Mouse (Mus musculus) forelimb bud, embryonic 11.5 days (tissue): ENCODE measurements around the gene Xlr5a.
A peak's percentile ranks its signal among the peaks of the same experiment; 100 is the strongest.
"Not testable (repeated sequence)": the region's sequence is repeated elsewhere in the genome, so short reads cannot be mapped to it uniquely, and the experiment has no call there.

ENCODE experiments used
- DNase-seq: peaks from one replicate; pipeline ENCODE4 v3.0.0-alpha.2; 2012; ENCODE audit warnings: low read depth, low spot score

Xlr5a gene

DNA sequence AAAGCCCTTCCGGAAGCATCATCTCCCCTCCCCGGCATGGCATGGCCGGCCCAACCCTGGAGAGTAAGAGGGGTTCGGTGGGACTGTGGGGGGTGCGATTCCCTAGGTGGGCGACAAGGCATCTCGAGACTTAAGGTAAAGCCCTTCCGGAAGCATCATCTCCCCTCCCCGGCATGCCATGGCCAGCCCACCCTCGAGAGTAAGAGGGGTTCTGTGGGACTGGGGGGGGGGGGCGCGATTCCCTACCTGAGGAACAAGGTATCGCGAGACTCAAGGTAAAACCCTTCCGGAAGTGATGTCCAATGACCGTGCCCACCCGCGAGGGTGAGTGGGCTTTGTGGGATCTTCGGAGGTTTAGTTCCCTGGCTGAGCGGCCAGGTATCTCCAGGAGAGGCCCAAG is 144.3 kb downstream of the Xlr5a start, which contains the start of gene Xlr5b:
TSS of gene Xlr5b (plus strand) at position 301 of the 400 bp plus-strand sequence.
- not testable (repeated sequence) for DNase-seq

- DNase-seq: not testable (repeated sequence)
These were observed 149.6 kb downstream of the Xlr5a start for GRCm38 (mm10) chrX:73143218-73143618.

GRCm38 (mm10) chrX:73122859-73123829 is 169.6 kb downstream of the Xlr5a start:
- DNase-seq: not testable (repeated sequence)

- DNase-seq: not testable (repeated sequence)
These were observed 176.0 kb downstream of the Xlr5a start, which contains the start of gene Gm14685 for GRCm38 (mm10) chrX:73116747-73117146. TSS of gene Gm14685 (plus strand) at chrX:73117047.

- not testable (repeated sequence) for DNase-seq
These were observed 195.8 kb downstream of the Xlr5a start, which contains the start of gene Xlr3a for GRCm38 (mm10) chrX:73096941-73097508. TSS of gene Xlr3a (minus strand) at chrX:73097095.

DNA sequence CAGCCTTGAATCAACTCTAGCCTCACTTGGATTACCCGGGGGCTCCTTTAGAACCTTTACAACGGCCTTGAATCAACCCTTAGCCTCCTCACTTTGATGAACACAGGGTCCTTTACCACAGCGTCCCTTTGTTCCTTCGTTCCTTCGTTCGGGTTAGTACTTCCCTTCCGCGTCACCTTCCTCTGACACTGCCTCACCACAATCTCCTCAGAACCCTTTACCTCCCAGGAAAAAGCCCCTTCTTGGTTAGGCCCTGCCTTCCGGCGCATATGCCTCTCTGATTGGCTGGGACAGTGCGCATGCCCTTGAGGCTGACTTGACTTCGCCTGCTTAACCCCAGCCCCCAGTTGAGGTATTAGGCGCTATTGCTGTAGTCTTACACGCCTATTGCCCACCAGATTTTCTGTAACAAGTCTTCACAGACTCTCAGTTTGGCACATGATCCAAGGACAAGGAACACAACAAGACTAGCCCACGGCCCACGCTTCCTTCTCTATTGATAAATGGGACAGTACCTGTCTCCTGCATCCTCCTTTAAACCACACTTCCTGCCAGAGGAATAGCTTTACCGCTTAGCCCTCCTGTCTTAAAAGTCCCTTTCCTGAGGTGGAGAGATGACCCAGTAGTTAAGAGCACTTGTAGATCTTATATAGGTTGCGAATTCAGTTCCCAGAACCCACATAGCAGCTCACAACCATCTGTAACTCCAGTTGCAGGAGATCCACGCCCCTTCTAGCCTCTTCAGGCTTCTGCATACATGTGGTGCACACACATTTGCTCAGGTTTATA is 210.3 kb downstream of the Xlr5a start, which contains the start of gene Xlr4a:
TSS of gene Xlr4a (minus strand) at position 212 of the 789 bp plus-strand sequence.
- not testable (repeated sequence) for DNase-seq

GRCm38 (mm10) chrX:73066765-73067312 is 225.9 kb downstream of the Xlr5a start:
- not testable (repeated sequence) for DNase-seq

- DNase-seq: no peak
These were observed 228.4 kb downstream of the Xlr5a start, which contains the start of gene Pnma3 for GRCm38 (mm10) chrX:73064415-73064793. TSS of gene Pnma3 (plus strand) at chrX:73064787.

- DNase-seq: peak; percentile 9
These were observed 229.0 kb downstream of the Xlr5a start for GRCm38 (mm10) chrX:73063512-73064414.

- DNase-seq: no peak
These were observed 230.5 kb downstream of the Xlr5a start for GRCm38 (mm10) chrX:73062323-73062722.

DNA sequence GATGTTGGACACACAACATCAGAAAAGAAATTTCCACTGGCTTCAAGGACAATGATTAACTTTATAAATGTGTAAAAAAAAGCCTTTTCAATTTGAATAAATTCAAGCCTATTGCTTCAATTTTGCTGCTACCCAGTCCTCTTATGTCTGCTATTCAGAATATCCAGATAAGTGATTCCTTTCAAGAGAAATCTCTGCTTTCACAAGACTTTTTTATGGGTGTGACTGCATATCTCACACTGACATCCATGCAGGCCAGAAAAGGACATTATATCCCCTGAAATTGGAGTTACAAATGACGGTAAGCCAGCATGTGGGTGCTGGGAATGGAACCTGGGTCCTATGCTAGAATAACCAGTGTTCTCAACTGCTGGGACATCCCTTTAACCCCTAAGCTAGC is 231.2 kb downstream of the Xlr5a start:
- no peak for DNase-seq
